Mouse (Mus musculus) spleen, adult 2 months (tissue): ENCODE data around the gene Sh3pxd2b.

Source experiments
- CTCF ChIP-seq: fragments of 200-500 bp; IDR thresholded peaks from 2 replicates; pipeline ENCODE4 v1.5.1; 2011; ENCODE audit warnings: mild to moderate bottlenecking, inconsistent platforms; ENCODE audit not compliant: insufficient read depth, insufficient read length, insufficient replicate concordance; ENCODE audit errors: extremely low read depth
- POLR2A ChIP-seq: fragments of 200-500 bp; IDR thresholded peaks from 2 replicates; pipeline ENCODE4 v1.6.1; 2011; ENCODE audit warnings: low read depth, low read length, inconsistent platforms

DNA sequence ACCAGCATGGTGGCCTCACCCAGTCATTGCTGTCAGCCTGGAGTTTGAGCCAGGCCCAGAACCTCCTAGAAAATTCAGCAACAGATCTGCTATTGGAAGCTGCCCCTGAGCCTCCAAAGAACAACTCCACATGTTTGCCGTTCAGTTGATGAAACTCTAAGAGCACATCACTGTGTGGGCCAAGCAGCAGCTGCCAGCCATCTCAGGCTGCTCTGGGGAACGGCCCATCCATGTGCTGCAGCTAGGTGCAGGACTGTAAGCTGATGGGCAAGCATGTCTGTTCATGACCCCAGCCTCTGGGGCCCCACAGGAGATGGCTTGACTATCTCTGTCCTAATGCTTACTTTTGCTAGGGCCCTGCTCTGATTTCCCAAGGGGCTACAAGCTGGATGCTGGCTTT is 19.4 kb downstream of the Sh3pxd2b start:
- TF ChIP-seq CTCF (no peak), POLR2A (no peak)
